Mouse (Mus musculus): ENCODE results near the gene Chst5. TPM values are rescaled to one million over a fixed set of nuclear protein-coding genes. Genes with fewer than 3 reads are reported as not detected.

Chst5 gene
- total and polyA plus RNA-seq, 3 experiments = not detected

GRCm38 (mm10) chr8:111941101-111941454 is 30.8 kb upstream of the Chst5 start:
- DNase-seq (ENCODE audit: low read depth, low spot score) = peak; percentile 83
- Histone ChIP-seq H3K4me3 (ENCODE audit: control insufficient read depth in 1 of 2, insufficient read depth in 1 of 2, low read depth in 2 of 2, low read length in 2 of 2) (peak overlapping the region; percentile 75 to 93), H3K9ac (ENCODE audit: control insufficient read depth, low read depth, low read length, poor library complexity, severe bottlenecking) (peak overlapping the region; percentile 72), H3K9me3 (replicated peaks; ENCODE audit: insufficient read depth, low read length) (no peaks in the 10 kb centered on the region), H3K4me1 (ENCODE audit: control insufficient read depth in 1 of 2, insufficient read depth in 2 of 2, low read length in 2 of 2) (peaks cover 4 to 18% of the 10 kb centered on the region in 2 experiments), H3K27ac (ENCODE audit: control insufficient read depth, low read depth, low read length) (no peak overlapping the region), H3K79me2 (ENCODE audit: control insufficient read depth, insufficient read depth, low read length, poor library complexity) (peaks cover 5% of the 10 kb centered on the region; the same call in 1 of the 2 replicates), H3K36me3 (ENCODE audit: control insufficient read depth in 1 of 2, insufficient read depth in 2 of 2, low read length in 2 of 2) (peaks cover 0 to 12% of the 10 kb centered on the region in 2 experiments; a peak in 3 of 4 replicates), H3K27me3 (ENCODE audit: control insufficient read depth in 1 of 2, insufficient read depth in 2 of 2, low read length in 2 of 2) (no peaks in the 10 kb centered on the region)
- TF ChIP-seq SIN3A (IDR thresholded peaks at IDR 0.05; ENCODE audit: low read length) = peak; percentile 94
- TF ChIP-seq ETS1 (IDR thresholded peaks at IDR 0.05; ENCODE audit: low read depth, low read length) = no peak
- no peak for TF ChIP-seq JUND (IDR thresholded peaks at IDR 0.05; ENCODE audit: low read depth, low read length)
- TF ChIP-seq ELF1 (IDR thresholded peaks at IDR 0.05; ENCODE audit: low read depth, low read length) = no peak
- TF ChIP-seq CHD2 (IDR thresholded peaks at IDR 0.05; ENCODE audit: low read length) = no peak
- no peak for TF ChIP-seq TCF12 (IDR thresholded peaks at IDR 0.05; ENCODE audit: low read depth, low read length)
- TF ChIP-seq CHD1 (IDR thresholded peaks at IDR 0.05; ENCODE audit: low read depth, low read length) = no peak
- TF ChIP-seq RAD21 (IDR thresholded peaks at IDR 0.05; ENCODE audit: low read depth, low read length) = no peak
- TF ChIP-seq GABPA (IDR thresholded peaks at IDR 0.05; ENCODE audit: low read depth, low read length) = no peak
- peak; percentile 73; the same call in 1 of the 2 replicates for TF ChIP-seq MXI1 (IDR thresholded peaks at IDR 0.05; ENCODE audit: low read depth, low read length)

- DNase-seq (ENCODE audit: low read depth, low spot score) = peak; percentile 96
- peaks cover 4 to 18% of the 10 kb centered on the region in 2 experiments for H3K4me1 ChIP-seq (ENCODE audit: control insufficient read depth in 1 of 2, insufficient read depth in 2 of 2, low read length in 2 of 2)
- TF ChIP-seq ZMIZ1 (IDR thresholded peaks at IDR 0.05; ENCODE audit: low read depth, low read length) (no peak), HCFC1 (IDR thresholded peaks at IDR 0.05; ENCODE audit: low read depth, low read length) (peak; percentile 77), ZNF384 (IDR thresholded peaks at IDR 0.05; ENCODE audit: low read depth, low read length) (no peak), ZC3H11A (IDR thresholded peaks at IDR 0.05; ENCODE audit: low read depth, low read length) (no peak), NRF1 (IDR thresholded peaks at IDR 0.05; ENCODE audit: insufficient read depth, low read depth, low read length, poor library complexity, severe bottlenecking) (no peak), CTCF (IDR thresholded peaks at IDR 0.05 in 2 of 3, conservative IDR thresholded peaks at IDR 0.05 in 1 of 3; ENCODE audit: control insufficient read depth in 1 of 3, insufficient read depth in 1 of 3, low read depth in 2 of 3, low read length in 3 of 3, poor library complexity in 1 of 3, severe bottlenecking in 1 of 3) (no peak), MYC (IDR thresholded peaks at IDR 0.05; ENCODE audit: low read depth, low read length) (no peak), UBTF (IDR thresholded peaks at IDR 0.05; ENCODE audit: borderline replicate concordance, insufficient read depth, low read depth, low read length) (no peak), NELFE (IDR thresholded peaks at IDR 0.05; ENCODE audit: low read depth, low read length) (peak; percentile 46; the same call in 1 of the 2 replicates), KAT2A (conservative IDR thresholded peaks at IDR 0.05; ENCODE audit: low read depth, low read length) (no peak), POLR2AphosphoS5 (IDR thresholded peaks at IDR 0.05; ENCODE audit: borderline replicate concordance, low read depth, low read length) (no peak), TAL1 (IDR thresholded peaks at IDR 0.05; ENCODE audit: low read length) (no peak), TBP (IDR thresholded peaks at IDR 0.05; ENCODE audit: low read depth, low read length) (no peak), MYB (IDR thresholded peaks at IDR 0.05; ENCODE audit: low read depth, low read length) (no peak), EP300 (IDR thresholded peaks at IDR 0.05; ENCODE audit: low read depth in 1 of 2, low read length in 2 of 2) (0 out of 4 replicates have a peak, but pooled peaks of 1 of the 2 experiments have one; percentile 11), ELF1 (IDR thresholded peaks at IDR 0.05; ENCODE audit: low read depth, low read length) (peak; percentile 61), ZKSCAN1 (IDR thresholded peaks at IDR 0.05; ENCODE audit: low read depth, low read length) (no peak), USF1 (IDR thresholded peaks at IDR 0.05; ENCODE audit: low read depth, low read length) (no peak), E2F4 (IDR thresholded peaks at IDR 0.05; ENCODE audit: borderline replicate concordance, low read depth, low read length) (0 out of 2 replicates have a peak, but pooled peaks have one; percentile 51), RCOR1 (IDR thresholded peaks at IDR 0.05; ENCODE audit: low read depth, low read length) (0 out of 2 replicates have a peak, but pooled peaks have one; percentile 21)
Measured at GRCm38 (mm10) chr8:111940171-111941100, 30.2 kb upstream of the Chst5 start, which contains the start of gene Gabarapl2. Gene Gabarapl2, plus strand, starts transcription at chr8:111940703.

More at GRCm38 (mm10) chr8:111940171-111941100, 30.2 kb upstream of the Chst5 start, which contains the start of gene Gabarapl2:
- H3K79me2 ChIP-seq (ENCODE audit: control insufficient read depth, insufficient read depth, low read length, poor library complexity) = peaks cover 5% of the 10 kb centered on the region; the same call in 1 of the 2 replicates
- peak within 1 kb of the TSS; percentile 21; the same call in 1 of the 2 replicates for H3K27ac ChIP-seq (ENCODE audit: control insufficient read depth, low read depth, low read length)
- H3K4me3 ChIP-seq (ENCODE audit: control insufficient read depth in 1 of 2, insufficient read depth in 1 of 2, low read depth in 2 of 2, low read length in 2 of 2) = peak within 1 kb of the TSS; percentile 75 to 93
- H3K27me3 ChIP-seq (ENCODE audit: control insufficient read depth in 1 of 2, insufficient read depth in 2 of 2, low read length in 2 of 2) = no peaks in the 10 kb centered on the region
- H3K9ac ChIP-seq (ENCODE audit: control insufficient read depth, low read depth, low read length, poor library complexity, severe bottlenecking) = peak within 1 kb of the TSS; percentile 72
- no peaks in the 10 kb centered on the region for H3K9me3 ChIP-seq (replicated peaks; ENCODE audit: insufficient read depth, low read length)
- H3K36me3 ChIP-seq (ENCODE audit: control insufficient read depth in 1 of 2, insufficient read depth in 2 of 2, low read length in 2 of 2) = peaks cover 0 to 12% of the 10 kb centered on the region in 2 experiments; a peak in 3 of 4 replicates
